Comparison of ENCODE assay signal across 8 mouse cellular contexts in the genomic region with DNA sequence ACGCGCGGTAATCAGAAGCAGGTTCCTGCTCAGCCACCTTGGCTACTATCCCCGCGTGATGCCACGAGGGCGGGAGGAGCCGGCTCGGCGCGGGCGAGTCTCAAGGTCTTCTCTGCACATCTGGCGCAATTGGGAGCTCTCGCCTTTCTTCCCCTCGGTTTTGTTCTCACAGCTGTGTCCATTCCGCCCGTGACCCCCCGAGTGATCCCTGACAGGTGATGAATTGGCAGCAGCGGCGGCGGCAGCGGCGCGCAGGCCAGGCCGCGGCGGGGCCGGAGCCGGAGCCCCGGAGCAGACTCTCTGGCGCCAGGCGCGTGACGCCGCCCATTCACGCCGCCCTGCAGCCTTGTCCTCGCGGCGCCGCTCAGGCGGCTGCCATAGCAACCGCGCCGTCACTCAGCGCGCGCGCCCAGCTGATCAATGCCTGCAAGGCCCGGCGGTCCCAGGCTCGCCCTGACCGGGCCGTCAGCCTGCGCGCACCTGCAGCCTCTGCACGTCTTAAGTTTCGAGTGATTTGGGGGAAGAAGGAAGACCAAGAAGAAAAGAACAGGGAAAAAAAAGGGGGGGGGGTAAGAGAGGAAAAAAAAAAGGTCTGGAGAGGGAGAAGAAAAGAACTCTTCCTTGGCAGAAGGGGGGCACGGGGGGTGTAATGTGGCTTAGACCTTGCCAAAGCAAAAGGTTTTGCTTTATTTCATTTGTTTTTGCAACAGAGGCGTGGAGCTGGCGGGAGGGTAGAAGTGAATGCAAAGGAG. TPM values are rescaled to one million over a fixed set of nuclear protein-coding genes. Genes with fewer than 3 reads are reported as not detected.
DNase-seq lines count a peak whose midpoint lies in the region; ATAC-seq and TF ChIP-seq lines count a peak whose summit lies in the region.

No protein-coding gene starts in this region.

- peak; percentile 46 for ATAC-seq in megakaryocyte, adult 5-6 weeks (ENCODE audit: poor library complexity, severe bottlenecking)

- intact Hi-C loops in gastrocnemius, adult 2 months (cut with DNase I): loop anchor here (10.0 kb wide), 3 partner anchors 74 to 1216 kb away; no protein-coding TSS in a partner anchor

- peak overlapping the region; percentile 93 for H3K4me3 ChIP-seq in gastrocnemius, adult 2 months

- no peak for TF ChIP-seq CTCF in gastrocnemius, adult 2 months (IDR thresholded peaks at IDR 0.05)

- DNase-seq in T-cell, adult 2 months (ENCODE audit: low spot score): peak; percentile 74
- peak; percentile 85 to 91 for DNase-seq in cerebellum, postnatal 25 days
- DNase-seq in gastrocnemius, adult 2 months: peak; percentile 96
- DNase-seq in hindlimb bud, embryonic 11.5 days (ENCODE audit: extremely low spot score, low read depth, low spot score): peak; percentile 58
- DNase-seq in left cerebral cortex, adult 8-10 months (ENCODE audit: low spot score in 2 of 2): peak; percentile 83 to 92
- peak; percentile 89 for DNase-seq in right cerebral cortex, postnatal 14 days
- DNase-seq in urinary bladder, postnatal 36 days (ENCODE audit: low spot score in 2 of 2): peak; percentile 96

- peak overlapping the region; percentile 87 for H3K27ac ChIP-seq in gastrocnemius, adult 2 months

RNA-seq across cellular contexts. Expression of gene Id2, which starts 1.8 kb away (rescaled TPM):
- 1 to 10 TPM; 1.6 to 2.0 TPM for total RNA-seq in gastrocnemius, adult 2 months (2021)
- total RNA-seq in left cerebral cortex, adult 8-10 months (2022): 100 to 1,000 TPM; 131 to 145 (median 138) TPM
- total RNA-seq in megakaryocyte, adult 5-6 weeks (2015): 188 and 198 TPM in 2 replicates
- 96.7 and 108 TPM in 2 replicates for total RNA-seq in megakaryocyte, adult 5-6 weeks (2017)

Comparison
In these comparisons a context has a peak if more than half of its experiments do, and no peak if none do; other contexts are left out.
1. Peak in every context shown above with its lines: DNase-seq, ATAC-seq, H3K4me3 ChIP-seq and H3K27ac ChIP-seq.
2. RNA of gene Id2, which starts 1.8 kb away (total RNA-seq): 96.7 to 198 TPM in megakaryocyte, adult 5-6 weeks and 131 to 145 TPM in left cerebral cortex, adult 8-10 months; 1.6 to 2.0 TPM in gastrocnemius, adult 2 months; every median in the first group is over 10 times any median in the second.